Mouse (Mus musculus) midbrain, postnatal 0 days (tissue): ENCODE measurements around the gene Tet3. TPM values are rescaled to one million over a fixed set of nuclear protein-coding genes. Genes with fewer than 3 reads are reported as not detected.
A peak's percentile ranks its signal among the peaks of the same experiment; 100 is the strongest.

Experiments used
- ATAC-seq: fragments of 200-750 bp; cut with Nextera tagmentation; 2 replicates; pipeline ENCODE4 v1.8.0; 2017; ENCODE audit warnings: moderate number of reproducible peaks, mild to moderate bottlenecking, moderate TSS enrichment, moderate library complexity; ENCODE audit not compliant: low FRiP score
- DNase-seq: peaks from one replicate; pipeline ENCODE4 v3.0.0-alpha.2; 2015; ENCODE audit warnings: low spot score
- H3K27ac ChIP-seq: fragments of 300-500 bp; sonication (generic); 2 replicates; pipeline ENCODE4 v1.5.1; 2014; ENCODE audit warnings: low read depth, mild to moderate bottlenecking, low read length, mixed read lengths
- H3K27me3 ChIP-seq: fragments of 300-500 bp; sonication (generic); 2 replicates; pipeline ENCODE4 v1.6.1; 2014; ENCODE audit warnings: low read length, control low read depth, mixed read lengths; ENCODE audit not compliant: insufficient read depth
- H3K36me3 ChIP-seq: fragments of 300-500 bp; sonication (generic); 2 replicates; pipeline ENCODE4 v1.6.1; 2014; ENCODE audit warnings: low read length, control low read depth, mixed read lengths; ENCODE audit not compliant: insufficient read depth
- H3K4me1 ChIP-seq: fragments of 300-500 bp; sonication (generic); 2 replicates; pipeline ENCODE4 v1.6.1; 2014; ENCODE audit warnings: mild to moderate bottlenecking, control low read depth, antibody characterized with exemption, low read length, mixed read lengths; ENCODE audit not compliant: insufficient read depth
- H3K4me2 ChIP-seq: fragments of 300-500 bp; sonication (generic); 2 replicates; pipeline ENCODE4 v1.6.1; 2014; ENCODE audit warnings: low read depth, mild to moderate bottlenecking, low read length, mixed read lengths; ENCODE audit not compliant: poor library complexity, severe bottlenecking
- H3K4me3 ChIP-seq: fragments of 300-500 bp; sonication (generic); 2 replicates; pipeline ENCODE4 v1.5.1; 2014; ENCODE audit warnings: low read depth, mild to moderate bottlenecking, low read length, moderate library complexity
- H3K9ac ChIP-seq: fragments of 300-500 bp; sonication (generic); replicated peaks from 2 replicates; pipeline ENCODE4 v1.6.1; 2014; ENCODE audit warnings: mild to moderate bottlenecking, low read length, moderate library complexity, mixed read lengths; ENCODE audit not compliant: poor library complexity, severe bottlenecking
- H3K9me3 ChIP-seq: fragments of 300-500 bp; sonication (generic); 2 replicates; pipeline ENCODE4 v1.6.1; 2016; ENCODE audit warnings: low read length, control low read depth
- CTCF ChIP-seq: IDR thresholded peaks from 2 replicates; pipeline ENCODE4 v1.5.1; 2016; ENCODE audit warnings: antibody characterized with exemption, mild to moderate bottlenecking
- WGBS: fragments of 180-500 bp; shearing (Covaris S2); extraction: QIAGEN DNeasy Blood & Tissue Kit; methylation state at CpG from one replicate; pipeline ENCODE4 v1.1.7; 2014; 5-methylcytosine and 5-hydroxymethylcytosine counted together
- polyA plus RNA-seq: library from polyadenylated mRNA; unstranded; fragments of >200 nt; fragmentation: Nextera tagmentation; extraction: Ambion mirVana; gene quantifications from 2 replicates; pipeline ENCODE4 v1.2.1, GENCODE M21; 2015
- total RNA-seq: library from RNA; depleted of rRNA; stranded (reverse); fragments of >200 nt; gene quantifications from 2 replicates; pipeline ENCODE4 v1.2.3, GENCODE M21; 2014

Gene Tet3
- total and polyA plus RNA-seq, 2 experiments from 2014 or later: 32.0 to 48.5 TPM

GRCm38 (mm10) chr6:83356569-83357138 is 102.2 kb downstream of the Tet3 start:
- peak; percentile 88 for DNase-seq
- 25% methylated on average over 7 of the region's 7 CpGs for WGBS
- Histone ChIP-seq H3K9ac (no peak overlapping the region), H3K9me3 (no peaks in the 10 kb centered on the region), H3K27me3 (no peaks in the 10 kb centered on the region), H3K4me1 (no peaks in the 10 kb centered on the region), H3K27ac (no peak overlapping the region), H3K36me3 (peaks cover 26% of the 10 kb centered on the region), H3K4me3 (no peak overlapping the region), H3K4me2 (no peak overlapping the region)
- ATAC-seq: peak; percentile 52
- peak; percentile 98 for TF ChIP-seq CTCF

DNA sequence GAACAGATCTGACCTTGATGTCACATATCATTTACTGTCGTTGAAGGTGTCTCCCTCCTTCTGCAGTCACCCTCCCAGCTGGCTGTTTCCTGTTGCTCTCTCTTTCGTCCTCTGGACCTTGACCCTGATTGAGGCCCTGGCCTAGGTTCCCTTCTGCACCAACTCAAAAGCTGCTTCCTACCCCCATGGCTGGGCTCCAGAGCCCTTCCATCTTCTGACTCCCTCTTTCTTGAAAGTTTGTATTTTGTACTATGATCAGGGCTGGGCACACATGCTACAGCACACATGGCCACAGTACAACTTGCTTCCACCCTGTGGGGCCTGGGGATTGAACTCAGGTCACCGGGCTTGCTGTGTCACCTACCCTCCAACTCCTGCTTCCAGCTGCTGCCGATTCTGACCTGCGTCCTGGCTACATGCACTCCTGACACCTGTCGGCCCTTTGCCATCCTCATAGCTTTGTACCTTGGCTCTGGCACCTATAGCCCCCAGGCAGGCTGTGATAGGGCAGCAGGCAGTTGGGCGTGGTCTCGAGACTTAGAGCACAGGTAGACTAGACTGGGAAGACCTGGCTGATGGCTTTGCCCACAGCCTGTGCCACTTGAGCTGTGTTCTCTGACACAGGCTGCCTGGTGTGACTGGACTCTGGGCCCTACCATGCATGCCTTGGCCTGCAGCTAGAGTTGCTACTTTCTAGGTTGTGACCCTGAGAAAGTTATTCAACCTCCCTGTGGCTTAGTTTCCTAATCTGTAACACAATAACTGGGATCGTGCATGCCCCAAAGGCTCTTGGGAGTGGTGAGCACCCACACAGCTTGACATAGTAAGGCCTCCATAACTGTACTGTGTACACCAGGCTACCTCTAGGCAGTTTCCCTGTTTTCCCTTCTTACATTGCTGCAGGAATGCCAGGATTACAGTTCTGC is 103.8 kb downstream of the Tet3 start:
- H3K9me3 ChIP-seq: no peaks in the 10 kb centered on the region
- no peak overlapping the region for H3K9ac ChIP-seq
- H3K4me3 ChIP-seq: no peak overlapping the region
- 87% methylated on average over 9 of the region's 9 CpGs for WGBS
- H3K4me2 ChIP-seq: no peak overlapping the region
- DNase-seq (no peak), ATAC-seq (no peak)
- no peaks in the 10 kb centered on the region for H3K27me3 ChIP-seq
- no peak overlapping the region for H3K27ac ChIP-seq
- peaks cover 3% of the 10 kb centered on the region; the same call in 1 of the 2 replicates for H3K4me1 ChIP-seq
- TF ChIP-seq CTCF: no peak
- peaks cover 16% of the 10 kb centered on the region for H3K36me3 ChIP-seq

DNA sequence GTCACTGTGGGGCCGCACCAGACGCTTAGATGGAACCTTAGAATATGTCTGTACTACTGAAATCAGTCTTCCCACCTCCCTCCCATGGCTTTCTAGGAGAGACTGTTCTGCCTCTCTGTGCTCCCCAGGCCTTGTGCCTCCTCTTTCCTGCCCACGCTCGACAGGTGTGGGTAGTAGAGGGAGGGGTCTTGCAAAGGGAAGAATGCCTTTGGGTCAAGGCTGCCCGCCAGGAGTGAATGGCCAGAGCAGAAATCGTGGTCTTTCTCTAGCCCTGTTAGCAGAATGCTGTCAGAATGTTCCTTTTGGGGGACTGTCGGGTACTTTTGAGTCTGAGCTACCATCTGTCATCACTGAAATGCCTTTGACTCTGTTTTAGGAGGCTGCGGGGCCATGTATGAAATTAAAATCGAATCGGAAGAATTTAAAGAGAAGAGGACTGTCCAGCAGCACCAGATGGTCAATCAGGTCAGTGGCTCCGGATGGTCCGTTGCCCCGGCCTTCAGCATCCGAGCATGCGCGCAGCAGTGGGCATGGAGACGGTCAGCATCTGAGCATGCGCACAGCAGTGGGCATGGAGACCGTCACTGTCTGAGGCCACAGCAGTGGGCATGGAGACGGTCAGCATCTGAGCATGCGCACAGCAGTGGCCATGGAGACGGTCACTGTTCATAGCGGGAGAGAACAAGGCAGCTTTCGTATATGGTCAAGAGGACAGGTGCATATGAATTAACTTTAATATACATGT is 106.0 kb downstream of the Tet3 start:
- ATAC-seq (no peak), DNase-seq (no peak)
- no peaks in the 10 kb centered on the region for H3K9me3 ChIP-seq
- 94% methylated on average over 24 of the region's 24 CpGs for WGBS
- peaks cover 5% of the 10 kb centered on the region for H3K36me3 ChIP-seq
- no peak overlapping the region for H3K9ac ChIP-seq
- no peak overlapping the region for H3K27ac ChIP-seq
- no peaks in the 10 kb centered on the region for H3K27me3 ChIP-seq
- no peak overlapping the region for H3K4me2 ChIP-seq
- peaks cover 3% of the 10 kb centered on the region; the same call in 1 of the 2 replicates for H3K4me1 ChIP-seq
- no peak for TF ChIP-seq CTCF
- no peak overlapping the region for H3K4me3 ChIP-seq

DNA sequence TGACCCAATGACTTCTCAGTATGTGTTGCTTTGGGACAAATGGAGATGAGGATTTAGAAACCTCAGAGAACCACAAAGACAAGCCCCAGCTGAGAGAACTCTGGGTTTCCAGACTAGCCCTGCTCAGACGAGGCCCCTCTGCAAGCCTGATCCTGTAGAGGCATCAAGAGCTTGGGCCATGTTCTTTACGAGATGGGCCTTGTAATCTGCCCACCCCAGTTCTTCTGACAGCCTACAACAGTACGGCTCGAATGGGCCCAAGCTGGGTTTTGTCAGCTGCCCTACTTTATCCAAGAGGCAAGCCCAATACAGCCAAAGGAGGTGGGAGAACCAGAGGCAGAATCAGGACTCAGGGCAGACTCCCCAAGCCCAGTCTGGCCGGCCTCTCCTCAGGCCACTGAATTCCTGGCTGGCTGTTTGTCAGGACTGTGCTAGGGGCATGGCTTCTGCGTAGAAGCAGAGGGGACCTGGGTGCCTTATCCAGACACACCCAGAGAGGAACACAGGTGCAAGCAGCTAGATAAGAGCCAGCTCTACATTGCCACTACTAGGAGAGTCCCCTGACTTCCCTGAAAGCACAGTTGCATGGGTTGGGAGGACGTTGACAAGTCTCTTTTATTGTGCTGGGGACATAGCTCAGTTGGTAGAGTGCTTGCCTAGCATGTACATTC is 107.3 kb downstream of the Tet3 start:
- whole genome bisulfite sequencing: 77% methylated on average over 7 of the region's 7 CpGs

DNA sequence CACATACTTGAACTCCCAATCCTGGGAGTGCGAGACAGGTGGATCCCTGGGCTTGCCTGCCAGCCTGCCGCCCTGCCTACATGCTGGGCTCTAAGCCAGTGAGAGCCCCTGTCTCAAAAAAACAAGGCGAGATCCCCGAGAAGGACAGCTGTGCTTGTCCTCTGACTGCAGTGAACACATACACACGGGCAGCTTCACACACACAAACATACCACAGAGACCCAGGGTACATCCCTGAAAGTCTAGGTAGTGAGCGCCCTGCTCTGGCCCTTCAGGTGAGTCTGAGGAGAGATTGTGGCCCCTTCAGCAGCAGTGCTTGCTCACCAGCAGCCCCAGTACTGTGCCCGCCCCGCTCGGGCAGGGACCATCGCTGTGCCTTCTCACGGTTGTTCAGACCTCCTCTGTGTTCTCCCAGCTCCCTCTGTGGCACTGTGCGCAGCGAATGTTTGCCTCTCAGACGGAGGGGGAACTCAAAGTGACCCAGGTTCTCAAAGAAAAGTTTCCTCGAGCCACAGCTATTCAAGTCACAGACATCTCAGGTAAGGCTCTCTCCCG is 108.0 kb downstream of the Tet3 start:
- Histone ChIP-seq H3K27ac (no peak overlapping the region), H3K4me3 (no peak overlapping the region), H3K27me3 (no peaks in the 10 kb centered on the region), H3K4me2 (no peak overlapping the region), H3K9me3 (no peaks in the 10 kb centered on the region), H3K9ac (no peak overlapping the region), H3K36me3 (peaks cover 5% of the 10 kb centered on the region), H3K4me1 (peaks cover 3% of the 10 kb centered on the region; the same call in 1 of the 2 replicates)
- DNase-seq (no peak), ATAC-seq (no peak)
- TF ChIP-seq CTCF: no peak
- 90% methylated on average over 16 of the region's 16 CpGs for WGBS

More for the DNA sequence above, 107.3 kb downstream of the Tet3 start:
- H3K9me3 ChIP-seq: no peaks in the 10 kb centered on the region
- H3K27me3 ChIP-seq: no peaks in the 10 kb centered on the region
- peaks cover 5% of the 10 kb centered on the region for H3K36me3 ChIP-seq
- no peak overlapping the region for H3K4me3 ChIP-seq
- no peak for ATAC-seq
- H3K4me2 ChIP-seq: no peak overlapping the region
- DNase-seq: no peak
- H3K9ac ChIP-seq: no peak overlapping the region
- H3K27ac ChIP-seq: no peak overlapping the region
- H3K4me1 ChIP-seq: peaks cover 3% of the 10 kb centered on the region; the same call in 1 of the 2 replicates
- no peak for TF ChIP-seq CTCF
